Mouse (Mus musculus) heart, embryonic 14.5 days (tissue): ENCODE measurements around the gene Prdm11. TPM values are rescaled to one million over a fixed set of nuclear protein-coding genes. Genes with fewer than 3 reads are reported as not detected.

Source experiments
- ATAC-seq: fragments of 200-750 bp; cut with Nextera tagmentation; 2 replicates; pipeline ENCODE4 v1.8.0; 2017; ENCODE audit warnings: low read depth, moderate TSS enrichment; ENCODE audit not compliant: insufficient number of reproducible peaks, insufficient read depth, low FRiP score
- H3K27ac ChIP-seq, 2 experiments: fragments of 200-500 bp in 1 of 2; fragments of 300-500 bp in 1 of 2; sonication (generic) in 1 of 2; replicated peaks in 1 of 2; 2 replicates each; pipeline ENCODE4 v1.5.1; 2012 to 2014; ENCODE audit warnings: low read depth in 2 of 2, low read length in 2 of 2, control low read depth in 1 of 2, mild to moderate bottlenecking in 1 of 2, mixed read lengths in 1 of 2; ENCODE audit not compliant: control insufficient read depth in 1 of 2, insufficient read depth in 1 of 2
- H3K27me3 ChIP-seq: fragments of 300-500 bp; sonication (generic); 2 replicates; pipeline ENCODE4 v1.6.1; 2014; ENCODE audit warnings: mild to moderate bottlenecking, low read length, control low read depth; ENCODE audit not compliant: control insufficient read depth, insufficient read depth
- H3K36me3 ChIP-seq: fragments of 300-500 bp; sonication (generic); 2 replicates; pipeline ENCODE4 v1.6.1; 2014; ENCODE audit warnings: mild to moderate bottlenecking, control low read depth, low read length, mixed read lengths; ENCODE audit not compliant: control insufficient read depth, insufficient read depth
- H3K4me1 ChIP-seq, 2 experiments: fragments of 200-500 bp in 1 of 2; fragments of 300-500 bp in 1 of 2; sonication (generic) in 1 of 2; 2 replicates each; pipeline ENCODE4 v1.6.1; 2012 to 2014; ENCODE audit warnings: low read length in 2 of 2, control low read depth in 1 of 2, mixed read lengths in 1 of 2; ENCODE audit not compliant: control insufficient read depth in 2 of 2, insufficient read depth in 2 of 2
- H3K4me2 ChIP-seq: fragments of 300-500 bp; sonication (generic); 2 replicates; pipeline ENCODE4 v1.6.1; 2014; ENCODE audit warnings: mild to moderate bottlenecking, low read length
- H3K4me3 ChIP-seq, 2 experiments: fragments of 200-500 bp in 1 of 2; fragments of 300-500 bp in 1 of 2; sonication (generic) in 1 of 2; 2 replicates each; pipeline ENCODE4 v1.5.1; 2012 to 2014; ENCODE audit warnings: low read length in 2 of 2, mild to moderate bottlenecking in 2 of 2, control low read depth in 1 of 2, low read depth in 1 of 2, moderate library complexity in 1 of 2; ENCODE audit not compliant: control insufficient read depth in 1 of 2, insufficient read depth in 1 of 2
- H3K9ac ChIP-seq: fragments of 300-500 bp; sonication (generic); 2 replicates; pipeline ENCODE4 v1.6.1; 2014; ENCODE audit warnings: mild to moderate bottlenecking, low read length
- H3K9me3 ChIP-seq: fragments of 300-500 bp; sonication (generic); 2 replicates; pipeline ENCODE4 v1.6.1; 2016; ENCODE audit warnings: low read length, control low read depth; ENCODE audit not compliant: control insufficient read depth
- WGBS: fragments of 180-500 bp; shearing (Covaris S2); extraction: QIAGEN DNeasy Blood & Tissue Kit; methylation state at CpG from one replicate; pipeline ENCODE4 v1.1.7; 2014; 5-methylcytosine and 5-hydroxymethylcytosine counted together
- polyA plus RNA-seq: library from polyadenylated mRNA; unstranded; fragments of >200 nt; fragmentation: Nextera tagmentation; extraction: Ambion mirVana; gene quantifications from 2 replicates; pipeline ENCODE4 v1.2.1, GENCODE M21; 2014

The Prdm11 gene
- polyA plus RNA-seq, 1 experiment from 2014 or later = 4.2 TPM

DNA sequence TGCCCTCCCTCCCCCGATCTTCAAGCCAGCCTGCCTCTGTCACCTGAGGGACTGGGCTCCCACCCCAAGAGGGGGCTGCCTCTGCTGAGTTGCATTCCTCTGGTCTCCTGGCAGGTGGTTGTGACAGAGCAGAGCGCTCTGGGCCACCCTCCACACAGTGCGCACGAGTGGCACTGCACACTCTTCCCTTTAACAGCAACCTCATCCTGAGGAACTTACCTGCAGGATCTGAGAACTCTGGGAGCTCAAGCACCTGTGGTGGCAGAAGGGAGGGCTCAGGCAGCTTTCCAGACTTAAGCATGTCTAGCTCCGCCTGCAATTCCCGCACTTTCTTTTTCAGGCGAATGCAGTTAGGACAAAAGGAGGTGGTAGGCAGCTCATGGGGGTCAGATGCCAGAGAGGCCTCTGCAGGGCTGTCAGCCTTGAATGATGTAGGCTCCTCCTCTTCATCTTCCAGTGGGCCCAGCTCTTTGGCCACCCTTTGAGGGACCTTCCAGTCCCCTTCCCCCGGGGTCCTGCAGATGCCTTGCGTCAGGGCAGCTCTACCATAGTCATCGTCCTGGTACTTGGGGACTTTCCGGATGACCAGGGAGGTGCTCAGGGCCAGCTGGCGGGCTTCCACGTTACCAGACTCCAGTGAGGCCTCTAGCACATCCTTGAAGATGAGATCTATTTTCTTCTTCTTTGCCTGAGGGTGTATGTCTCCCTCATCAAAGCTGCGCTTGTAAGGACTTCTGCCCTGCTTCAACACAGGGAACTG lies 70.8 kb downstream of the Prdm11 start:
- H3K4me3 ChIP-seq = no peak overlapping the region
- no peak overlapping the region for H3K4me2 ChIP-seq
- 76% methylated on average over 14 of the region's 14 CpGs for WGBS
- H3K4me1 ChIP-seq = no peaks in the 10 kb centered on the region
- no peak for ATAC-seq
- no peaks in the 10 kb centered on the region for H3K9me3 ChIP-seq
- H3K27me3 ChIP-seq = no peaks in the 10 kb centered on the region
- no peak overlapping the region for H3K9ac ChIP-seq
- H3K27ac ChIP-seq = no peak overlapping the region
- H3K36me3 ChIP-seq = peaks cover 86% of the 10 kb centered on the region

DNA sequence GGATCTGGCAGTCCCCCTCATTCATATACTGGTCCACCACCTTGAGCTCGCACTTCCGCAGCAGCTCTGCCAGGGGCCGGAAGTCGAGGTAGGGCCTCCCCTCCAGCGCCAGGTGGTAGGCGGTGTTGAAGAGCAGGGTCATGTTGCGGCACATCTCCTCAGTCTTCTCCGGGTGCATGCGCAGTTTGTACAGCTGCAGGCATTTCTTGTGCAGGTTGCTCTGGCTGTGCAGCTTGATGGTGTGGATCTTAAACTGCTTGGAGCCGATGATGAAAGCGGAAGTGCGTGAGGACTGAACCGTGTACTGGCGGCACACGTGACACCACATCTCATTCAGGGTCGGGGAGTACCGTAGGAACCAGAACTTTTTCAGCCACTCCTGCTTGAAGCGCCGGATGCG lies 72.3 kb downstream of the Prdm11 start:
- Histone ChIP-seq H3K9ac (no peak overlapping the region), H3K9me3 (no peaks in the 10 kb centered on the region), H3K27me3 (no peaks in the 10 kb centered on the region), H3K4me3 (no peak overlapping the region), H3K4me1 (no peaks in the 10 kb centered on the region), H3K36me3 (peaks cover 75% of the 10 kb centered on the region), H3K4me2 (no peak overlapping the region), H3K27ac (no peak overlapping the region)
- ATAC-seq = no peak
- WGBS = 95% methylated on average over 20 of the region's 20 CpGs

DNA sequence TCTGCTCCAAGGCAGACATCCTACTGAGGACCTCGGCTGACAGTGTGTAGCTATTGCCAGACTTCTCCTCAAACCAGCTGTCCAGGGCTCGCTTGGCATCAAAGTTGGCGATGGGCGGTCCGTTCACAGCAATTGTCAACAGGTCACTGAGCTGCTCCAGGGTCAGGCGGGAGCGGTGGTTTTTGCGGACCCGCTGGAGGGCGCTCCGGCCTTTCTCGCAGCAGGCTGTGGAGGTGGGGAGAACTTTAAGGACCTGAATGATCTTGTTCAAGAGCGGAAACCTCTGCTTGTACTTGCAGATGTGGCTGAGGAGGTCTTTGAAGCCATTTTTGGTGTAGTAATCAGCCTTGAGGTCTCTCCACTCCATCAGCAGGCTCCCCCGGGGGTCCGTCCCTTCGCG lies 73.9 kb downstream of the Prdm11 start:
- Histone ChIP-seq H3K4me1 (peaks cover 5 to 7% of the 10 kb centered on the region in 2 experiments), H3K36me3 (peaks cover 61% of the 10 kb centered on the region), H3K9ac (no peak overlapping the region), H3K27me3 (no peaks in the 10 kb centered on the region), H3K27ac (no peak overlapping the region), H3K4me2 (no peak overlapping the region), H3K9me3 (no peaks in the 10 kb centered on the region), H3K4me3 (no peak overlapping the region)
- 88% methylated on average over 17 of the region's 17 CpGs for WGBS
- no peak for ATAC-seq

DNA sequence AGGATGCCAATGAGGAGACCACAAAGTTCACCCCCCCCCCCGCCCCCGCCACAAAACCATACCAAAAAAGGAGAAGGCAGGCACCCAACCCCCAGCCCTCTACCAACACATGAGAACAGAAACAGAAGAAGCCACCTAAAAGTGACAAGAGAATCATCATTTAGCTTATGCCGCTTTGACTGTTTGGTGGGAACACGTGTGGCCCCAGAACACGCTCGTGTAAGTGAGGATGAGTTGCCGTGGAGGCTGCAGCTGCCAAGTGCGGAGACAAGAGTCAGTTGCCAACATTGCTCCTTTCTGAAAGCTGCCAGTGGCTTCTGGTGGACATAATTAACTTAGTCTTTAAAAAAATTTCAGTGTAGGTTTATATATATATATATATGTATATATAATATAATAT lies 74.4 kb downstream of the Prdm11 start:
- peaks cover 57% of the 10 kb centered on the region for H3K36me3 ChIP-seq
- H3K9me3 ChIP-seq = no peaks in the 10 kb centered on the region
- H3K27ac ChIP-seq = no peak overlapping the region
- no peak for ATAC-seq
- 89% methylated on average over 8 of the region's 8 CpGs for WGBS
- no peak overlapping the region for H3K4me3 ChIP-seq
- no peak overlapping the region for H3K4me2 ChIP-seq
- H3K27me3 ChIP-seq = no peaks in the 10 kb centered on the region
- H3K9ac ChIP-seq = no peak overlapping the region
- H3K4me1 ChIP-seq = peaks cover 5 to 12% of the 10 kb centered on the region in 2 experiments

DNA sequence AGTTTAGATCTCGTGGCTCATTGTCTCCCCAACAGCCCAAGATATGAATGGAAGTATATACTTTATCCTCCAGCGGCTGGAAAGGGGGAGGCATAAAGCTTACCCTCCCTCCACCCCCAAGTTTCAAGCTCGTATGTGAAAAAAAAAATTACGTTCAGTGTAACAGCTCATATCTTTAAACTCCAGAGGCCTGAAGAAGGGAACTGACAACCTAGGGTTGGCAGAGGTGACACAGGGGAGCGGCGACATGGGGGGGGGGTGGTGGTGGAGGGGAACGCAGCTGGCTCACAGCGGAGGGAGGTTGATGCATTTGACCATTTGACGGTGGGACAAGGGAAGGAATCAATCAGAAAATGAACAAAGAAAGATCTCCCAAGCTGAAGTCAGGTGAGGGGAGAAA lies 74.9 kb downstream of the Prdm11 start:
- H3K9me3 ChIP-seq = no peaks in the 10 kb centered on the region
- peaks cover 5 to 12% of the 10 kb centered on the region in 2 experiments for H3K4me1 ChIP-seq
- no peak overlapping the region for H3K9ac ChIP-seq
- no peak overlapping the region for H3K4me3 ChIP-seq
- whole genome bisulfite sequencing = 76% methylated on average over 9 of the region's 9 CpGs
- H3K27ac ChIP-seq = no peak overlapping the region
- no peak overlapping the region for H3K4me2 ChIP-seq
- ATAC-seq = no peak
- no peaks in the 10 kb centered on the region for H3K27me3 ChIP-seq
- peaks cover 53% of the 10 kb centered on the region for H3K36me3 ChIP-seq

DNA sequence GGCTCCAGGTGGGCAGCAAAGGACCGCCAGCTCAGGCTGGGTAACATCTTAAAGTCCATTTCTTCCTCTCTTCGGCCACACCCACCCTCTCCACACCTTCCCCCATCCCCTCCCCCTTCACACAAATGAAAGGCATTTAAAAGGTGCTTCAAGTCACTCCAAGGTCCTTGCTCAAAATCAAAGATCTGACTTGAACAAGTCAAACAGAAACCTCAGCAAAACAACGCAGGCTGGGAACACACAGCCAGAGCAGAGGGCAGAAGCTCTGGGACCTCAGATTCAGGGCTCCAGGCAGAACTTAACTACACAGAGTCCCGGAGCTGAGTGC lies 78.2 kb downstream of the Prdm11 start:
- ATAC-seq = no peak
- H3K4me2 ChIP-seq = no peak overlapping the region

DNA sequence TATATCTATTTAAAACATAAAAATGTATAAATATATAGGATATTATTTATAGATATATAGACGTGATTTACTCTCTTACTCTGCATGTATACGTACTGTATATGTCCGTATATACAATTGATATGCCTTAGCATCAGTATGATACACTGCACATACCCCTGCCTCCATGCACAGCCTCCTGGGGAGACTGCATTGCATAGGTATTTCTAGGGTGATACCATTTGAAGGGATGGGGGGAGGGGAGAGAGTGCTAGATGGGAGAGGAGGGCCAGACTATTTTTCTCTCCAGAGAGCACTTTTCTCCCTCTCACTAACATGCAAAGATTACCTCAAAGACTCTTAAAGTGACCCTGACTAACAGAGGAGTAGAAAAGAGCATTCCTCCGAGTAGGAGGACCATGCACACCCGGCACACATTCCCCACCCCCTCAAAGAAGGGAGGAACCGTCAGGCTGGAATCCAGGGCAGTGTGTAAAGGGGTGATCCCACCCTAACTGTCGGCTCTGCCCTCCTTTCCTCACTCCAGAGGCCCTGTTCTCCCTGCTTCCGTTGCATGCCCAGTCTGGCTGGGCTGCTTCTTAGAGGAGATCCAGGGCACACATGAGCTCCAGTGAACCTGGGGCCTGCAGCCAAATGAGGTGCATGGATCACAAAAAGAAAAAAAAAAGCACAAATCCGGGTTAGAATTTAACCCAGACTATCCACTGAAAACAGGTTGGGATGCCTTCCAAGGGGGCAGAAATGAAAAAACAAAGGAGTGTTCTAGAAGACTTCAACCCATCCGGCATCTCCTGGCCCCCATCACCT lies 78.7 kb downstream of the Prdm11 start:
- peak; percentile 40; the same call in 1 of the 2 replicates for ATAC-seq
- peaks cover 5 to 12% of the 10 kb centered on the region in 2 experiments for H3K4me1 ChIP-seq
- no peaks in the 10 kb centered on the region for H3K27me3 ChIP-seq
- WGBS = 22% methylated on average over 10 of the region's 10 CpGs
- no peaks in the 10 kb centered on the region for H3K9me3 ChIP-seq
- H3K4me2 ChIP-seq = no peak overlapping the region; the same call in 1 of the 2 replicates
- H3K4me3 ChIP-seq = no peak overlapping the region
- H3K36me3 ChIP-seq = peaks cover 15% of the 10 kb centered on the region
- H3K27ac ChIP-seq = no peak overlapping the region
- H3K9ac ChIP-seq = no peak overlapping the region

More for the DNA sequence above, 78.2 kb downstream of the Prdm11 start:
- Histone ChIP-seq H3K27me3 (no peaks in the 10 kb centered on the region), H3K4me3 (no peak overlapping the region), H3K9me3 (no peaks in the 10 kb centered on the region), H3K27ac (no peak overlapping the region), H3K9ac (no peak overlapping the region), H3K4me1 (peaks cover 5 to 12% of the 10 kb centered on the region in 2 experiments), H3K36me3 (peaks cover 20% of the 10 kb centered on the region)
- 47% methylated on average over 4 of the region's 4 CpGs for WGBS
